In the genomic region with DNA sequence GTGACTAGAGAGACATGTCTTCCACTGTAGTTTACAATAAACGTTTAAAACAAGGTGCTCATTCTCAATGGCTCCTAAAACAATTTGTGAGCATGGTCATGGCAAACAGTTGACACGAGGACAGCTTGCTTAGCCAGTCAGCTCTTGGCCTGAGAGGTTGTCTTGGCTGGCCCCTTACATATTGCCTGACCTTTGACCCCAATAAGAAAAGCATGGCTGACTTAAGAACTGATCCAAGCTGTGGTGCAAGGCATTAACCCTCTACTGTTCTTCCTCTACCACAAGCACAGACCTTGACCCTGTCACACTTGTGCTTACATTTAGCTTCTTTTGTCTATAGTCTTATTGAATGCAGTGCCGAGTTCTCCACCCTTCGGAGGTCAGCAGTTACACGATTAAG, we compare ENCODE assay signal across 9 mouse cellular contexts. TPM values are rescaled to one million over a fixed set of nuclear protein-coding genes. Genes with fewer than 3 reads are reported as not detected.
DNase-seq lines count a peak whose midpoint lies in the region; ATAC-seq lines count a peak whose summit lies in the region.
"Had no signal": no experiment of that assay in that cellular context is flagged by ENCODE, and none has a peak within 500 bp of the region (broad histone marks: within the 10 kb centered on the region; RNA-seq: fewer than 3 reads in every experiment).

No protein-coding gene starts in this region.

- H3K4me1 ChIP-seq in heart, embryonic 10.5 days, result peaks cover 71% of the 10 kb centered on the region
- peaks cover 26% of the 10 kb centered on the region for H3K4me1 ChIP-seq in neural tube, embryonic 11.5 days (ENCODE audit: control insufficient read depth, insufficient read depth, low read length)
- peaks cover 31% of the 10 kb centered on the region for H3K4me1 ChIP-seq in limb, embryonic 15.5 days

- no peak for DNase-seq in heart, embryonic 10.5 days (ENCODE audit: low spot score)
- no peak for DNase-seq in heart, postnatal 10 days
- no peak for DNase-seq in neural tube, embryonic 11.5 days (ENCODE audit: low spot score)
- no peak for DNase-seq in neural tube, embryonic 10.5 days (ENCODE audit: extremely low spot score, low spot score)
- no peak for DNase-seq in adrenal gland, postnatal 25 days
- DNase-seq in frontal cortex, postnatal 14 days (ENCODE audit: low spot score in 2 of 2), result no peak
- no peak for DNase-seq in adrenal gland, postnatal 4 days (ENCODE audit: low spot score in 2 of 2)
- DNase-seq: liver had no signal

- intact Hi-C loops in heart, postnatal 10 days (cut with DNase I), result no loop called here

- no peak overlapping the region for H3K4me2 ChIP-seq in neural tube, embryonic 11.5 days (ENCODE audit: low read depth)
- H3K4me2 ChIP-seq in limb, embryonic 15.5 days, result no peak overlapping the region

- H3K36me3 ChIP-seq in heart, embryonic 10.5 days, result peaks cover 6% of the 10 kb centered on the region; the same call in 1 of the 2 replicates
- H3K36me3 ChIP-seq in neural tube, embryonic 11.5 days (ENCODE audit: control insufficient read depth, insufficient read depth, low read length), result no peaks in the 10 kb centered on the region
- H3K36me3 ChIP-seq in limb, embryonic 15.5 days, result no peaks in the 10 kb centered on the region

- peak overlapping the region; percentile 89 for H3K27ac ChIP-seq in heart, embryonic 10.5 days
- peak overlapping the region; percentile 80 for H3K27ac ChIP-seq in neural tube, embryonic 11.5 days (ENCODE audit: low read depth, low read length)
- H3K27ac ChIP-seq in limb, embryonic 15.5 days, result 0 out of 2 replicates have a peak overlapping the region, but pooled peaks have one; percentile 84

- 72% methylated on average over 5 of the region's 5 CpGs for WGBS in heart, embryonic 10.5 days
- 23% methylated on average over 5 of the region's 5 CpGs for WGBS in neural tube, embryonic 11.5 days
- 60% methylated on average over 5 of the region's 5 CpGs for WGBS in limb, embryonic 15.5 days

- no peak overlapping the region for H3K9ac ChIP-seq in neural tube, embryonic 11.5 days (ENCODE audit: low read length)
- no peak overlapping the region for H3K9ac ChIP-seq in limb, embryonic 15.5 days

- H3K4me3 ChIP-seq in heart, embryonic 10.5 days, result no peak overlapping the region
- no peak overlapping the region for H3K4me3 ChIP-seq in neural tube, embryonic 11.5 days (ENCODE audit: low read depth, low read length)
- no peak overlapping the region for H3K4me3 ChIP-seq in limb, embryonic 15.5 days

- H3K9me3 ChIP-seq in heart, embryonic 10.5 days, result no peaks in the 10 kb centered on the region
- no peaks in the 10 kb centered on the region for H3K9me3 ChIP-seq in neural tube, embryonic 11.5 days (ENCODE audit: control insufficient read depth, low read length)
- no peaks in the 10 kb centered on the region for H3K9me3 ChIP-seq in limb, embryonic 15.5 days

- no peaks in the 10 kb centered on the region for H3K27me3 ChIP-seq in heart, embryonic 10.5 days (ENCODE audit: insufficient read depth, poor library complexity, severe bottlenecking)
- no peaks in the 10 kb centered on the region for H3K27me3 ChIP-seq in neural tube, embryonic 11.5 days (ENCODE audit: control insufficient read depth, insufficient read depth, low read length)
- no peaks in the 10 kb centered on the region for H3K27me3 ChIP-seq in limb, embryonic 15.5 days

- no peak for ATAC-seq in neural tube, embryonic 11.5 days (ENCODE audit: insufficient read depth, low FRiP score, low TSS enrichment)
- no peak for ATAC-seq in limb, embryonic 15.5 days (ENCODE audit: insufficient number of reproducible peaks, low FRiP score, low TSS enrichment, low read depth)

RNA-seq across cellular contexts. Expression of gene Traf3ip2, which starts 48.0 kb away (rescaled TPM):
- polyA plus RNA-seq in heart, embryonic 10.5 days (2016; fragmentation: Nextera tagmentation; extraction: Ambion mirVana), result 12.6 and 13.7 TPM in 2 replicates
- total RNA-seq in heart, postnatal 10 days (2021), result 1 to 10 TPM; 6.4 to 9.3 TPM
- polyA plus RNA-seq in neural tube, embryonic 11.5 days (2014; fragmentation: Nextera tagmentation; extraction: Ambion mirVana), result 9.4 TPM in 2 replicates
- polyA plus RNA-seq in limb, embryonic 15.5 days (2015; fragmentation: Nextera tagmentation; extraction: Ambion mirVana), result 14.9 and 15.5 TPM in 2 replicates
- 24.4 and 26.0 TPM in 2 replicates for total RNA-seq in adrenal gland, postnatal 25 days (2021)
- total RNA-seq in adrenal gland, postnatal 4 days (2021), result 10 to 100 TPM; 24.0 to 24.8 TPM
